Mouse (Mus musculus): ENCODE results near the gene Top2b.

The Top2b gene

GRCm38 (mm10) chr14:16364878-16365337 lies at the start of gene Top2b:
Gene Top2b, plus strand, starts transcription at chr14:16365179.
- DNase-seq (ENCODE audit: low read depth, low spot score): peak; percentile 98

GRCm38 (mm10) chr14:16316715-16317114 lies 48.3 kb upstream of the Top2b start:
- DNase-seq (ENCODE audit: low read depth, low spot score): no peak

- no peak for DNase-seq (ENCODE audit: low read depth, low spot score)
These were observed 45.2 kb upstream of the Top2b start for GRCm38 (mm10) chr14:16319818-16320217.

- no peak for DNase-seq (ENCODE audit: low read depth, low spot score)
These were observed 40.6 kb upstream of the Top2b start for GRCm38 (mm10) chr14:16324394-16324793.

- no peak for DNase-seq (ENCODE audit: low read depth, low spot score)
These were observed 39.8 kb upstream of the Top2b start for GRCm38 (mm10) chr14:16325208-16325607.

GRCm38 (mm10) chr14:16328531-16328930 lies 36.4 kb upstream of the Top2b start:
- DNase-seq (ENCODE audit: low read depth, low spot score): peak; percentile 21

- peak; percentile 70 for DNase-seq (ENCODE audit: low read depth, low spot score)
These were observed 36.0 kb upstream of the Top2b start for GRCm38 (mm10) chr14:16328959-16329480.

- DNase-seq (ENCODE audit: low read depth, low spot score): no peak
These were observed 35.2 kb upstream of the Top2b start for GRCm38 (mm10) chr14:16329756-16330155.

- DNase-seq (ENCODE audit: low read depth, low spot score): no peak
These were observed 30.7 kb upstream of the Top2b start for GRCm38 (mm10) chr14:16334260-16334659.

GRCm38 (mm10) chr14:16335835-16336417 lies 29.1 kb upstream of the Top2b start:
- no peak for DNase-seq (ENCODE audit: low read depth, low spot score)

- DNase-seq (ENCODE audit: low read depth, low spot score): no peak
These were observed 17.5 kb upstream of the Top2b start for GRCm38 (mm10) chr14:16347505-16347904.

GRCm38 (mm10) chr14:16359704-16360103 lies 5.3 kb upstream of the Top2b start:
- no peak for DNase-seq (ENCODE audit: low read depth, low spot score)

GRCm38 (mm10) chr14:16364161-16364831 lies 683 bp upstream of the Top2b start:
- peak; percentile 35 for DNase-seq (ENCODE audit: low read depth, low spot score)

- DNase-seq (ENCODE audit: low read depth, low spot score): peak; percentile 72
These were observed 589 bp downstream of the Top2b start for GRCm38 (mm10) chr14:16365362-16366173.

- DNase-seq (ENCODE audit: low read depth, low spot score): no peak
These were observed 1.4 kb downstream of the Top2b start for GRCm38 (mm10) chr14:16366174-16366889.

GRCm38 (mm10) chr14:16366986-16367385 lies 2.0 kb downstream of the Top2b start:
- DNase-seq (ENCODE audit: low read depth, low spot score): no peak

GRCm38 (mm10) chr14:16372761-16373160 lies 7.8 kb downstream of the Top2b start:
- no peak for DNase-seq (ENCODE audit: low read depth, low spot score)

- DNase-seq (ENCODE audit: low read depth, low spot score): no peak
These were observed 8.2 kb downstream of the Top2b start for GRCm38 (mm10) chr14:16373190-16373589.

GRCm38 (mm10) chr14:16379917-16380570 lies 15.1 kb downstream of the Top2b start:
- peak; percentile 90 for DNase-seq (ENCODE audit: low read depth, low spot score)

- no peak for DNase-seq (ENCODE audit: low read depth, low spot score)
These were observed 19.8 kb downstream of the Top2b start for GRCm38 (mm10) chr14:16384783-16385182.

- DNase-seq (ENCODE audit: low read depth, low spot score): no peak
These were observed 40.2 kb downstream of the Top2b start for GRCm38 (mm10) chr14:16405187-16405586.

Data from ZHBTc4 (cell line).